Mouse (Mus musculus) intestine, postnatal 0 days (tissue): ENCODE data around the gene Ptchd3. TPM values are rescaled to one million over a fixed set of nuclear protein-coding genes. Genes with fewer than 3 reads are reported as not detected.

Source experiments
- ATAC-seq: fragments of 200-750 bp; cut with Nextera tagmentation; 2 replicates; pipeline ENCODE4 v1.8.0; 2017; ENCODE audit warnings: mild to moderate bottlenecking, moderate TSS enrichment, moderate library complexity
- H3K27ac ChIP-seq: fragments of 300-500 bp; sonication (generic); 2 replicates; pipeline ENCODE4 v1.5.1; 2014; ENCODE audit warnings: mild to moderate bottlenecking, low read depth, low read length, moderate library complexity
- H3K27me3 ChIP-seq: fragments of 300-500 bp; sonication (generic); replicated peaks from 2 replicates; pipeline ENCODE4 v1.6.1; 2014; ENCODE audit warnings: low read length, mixed read lengths; ENCODE audit not compliant: control insufficient read depth, insufficient read depth
- H3K36me3 ChIP-seq: fragments of 300-500 bp; sonication (generic); 2 replicates; pipeline ENCODE4 v1.6.1; 2014; ENCODE audit warnings: mild to moderate bottlenecking, moderate library complexity; ENCODE audit not compliant: control insufficient read depth, insufficient read depth
- H3K4me1 ChIP-seq: fragments of 300-500 bp; sonication (generic); replicated peaks from 2 replicates; pipeline ENCODE4 v1.6.1; 2014; ENCODE audit warnings: antibody characterized with exemption, low read length, mixed read lengths; ENCODE audit not compliant: control insufficient read depth, insufficient read depth
- H3K4me2 ChIP-seq: fragments of 300-500 bp; sonication (generic); replicated peaks from 2 replicates; pipeline ENCODE4 v1.6.1; 2014; ENCODE audit warnings: low read depth, mild to moderate bottlenecking, moderate library complexity
- H3K4me3 ChIP-seq: fragments of 300-500 bp; sonication (generic); 2 replicates; pipeline ENCODE4 v1.5.1; 2014; ENCODE audit warnings: low read depth, low read length
- H3K9ac ChIP-seq: fragments of 300-500 bp; sonication (generic); 2 replicates; pipeline ENCODE4 v1.6.1; 2014; ENCODE audit warnings: mild to moderate bottlenecking, low read depth, low read length
- H3K9me3 ChIP-seq: fragments of 300-500 bp; sonication (generic); 2 replicates; pipeline ENCODE4 v1.6.1; 2016; ENCODE audit warnings: mixed run types; ENCODE audit not compliant: control insufficient read depth
- CTCF ChIP-seq: sonication (generic); IDR thresholded peaks from 2 replicates; pipeline ENCODE4 v1.5.1; 2016; ENCODE audit warnings: low read depth, mild to moderate bottlenecking, control low read depth, antibody characterized with exemption, moderate library complexity
- WGBS: fragments of 180-500 bp; shearing (Covaris S2); extraction: QIAGEN DNeasy Blood & Tissue Kit; methylation state at CpG from one replicate; pipeline ENCODE4 v1.1.7; 2014; 5-methylcytosine and 5-hydroxymethylcytosine counted together
- polyA plus RNA-seq: library from polyadenylated mRNA; unstranded; fragments of >200 nt; fragmentation: Nextera tagmentation; extraction: Ambion mirVana; gene quantifications from 2 replicates; pipeline ENCODE4 v1.2.1, GENCODE M21; 2015

Ptchd3 gene
- polyA plus RNA-seq, 1 experiment from 2014 or later: not detected

GRCm38 (mm10) chr11:121793530-121793929 is 36.5 kb upstream of the Ptchd3 start:
- no peak overlapping the region for H3K27ac ChIP-seq
- ATAC-seq: no peak
- H3K27me3 ChIP-seq: no peaks in the 10 kb centered on the region
- H3K4me1 ChIP-seq: peaks cover 13% of the 10 kb centered on the region
- H3K4me3 ChIP-seq: no peak overlapping the region
- H3K36me3 ChIP-seq: no peaks in the 10 kb centered on the region
- no peaks in the 10 kb centered on the region for H3K9me3 ChIP-seq
- 84% methylated on average over 3 of the region's 3 CpGs for WGBS
- TF ChIP-seq CTCF: no peak
- no peak overlapping the region for H3K9ac ChIP-seq
- H3K4me2 ChIP-seq: no peak overlapping the region

GRCm38 (mm10) chr11:121794186-121794585 is 35.9 kb upstream of the Ptchd3 start:
- H3K9ac ChIP-seq: no peak overlapping the region
- H3K4me1 ChIP-seq: peaks cover 18% of the 10 kb centered on the region
- no peak for TF ChIP-seq CTCF
- no peaks in the 10 kb centered on the region for H3K9me3 ChIP-seq
- H3K4me3 ChIP-seq: no peak overlapping the region
- no peak overlapping the region for H3K4me2 ChIP-seq
- ATAC-seq: no peak
- H3K27me3 ChIP-seq: no peaks in the 10 kb centered on the region
- no peak overlapping the region for H3K27ac ChIP-seq
- WGBS: 56% methylated on average over 3 of the region's 3 CpGs
- H3K36me3 ChIP-seq: no peaks in the 10 kb centered on the region

GRCm38 (mm10) chr11:121794591-121795199 is 35.4 kb upstream of the Ptchd3 start:
- Histone ChIP-seq H3K27me3 (no peaks in the 10 kb centered on the region), H3K4me1 (peaks cover 18% of the 10 kb centered on the region), H3K9me3 (no peaks in the 10 kb centered on the region), H3K4me2 (no peak overlapping the region), H3K4me3 (no peak overlapping the region), H3K27ac (no peak overlapping the region; the same call in 1 of the 2 replicates), H3K36me3 (no peaks in the 10 kb centered on the region), H3K9ac (no peak overlapping the region)
- no peak for ATAC-seq
- no peak for TF ChIP-seq CTCF
- 39% methylated on average over 6 of the region's 6 CpGs for WGBS

GRCm38 (mm10) chr11:121795978-121796377 is 34.1 kb upstream of the Ptchd3 start:
- no peak for TF ChIP-seq CTCF
- H3K4me3 ChIP-seq: no peak overlapping the region
- WGBS: 72% methylated on average over 2 of the region's 2 CpGs
- no peaks in the 10 kb centered on the region for H3K27me3 ChIP-seq
- no peak overlapping the region for H3K9ac ChIP-seq
- peak; percentile 64 for ATAC-seq
- no peak overlapping the region for H3K27ac ChIP-seq
- H3K9me3 ChIP-seq: no peaks in the 10 kb centered on the region
- peaks cover 18% of the 10 kb centered on the region for H3K4me1 ChIP-seq
- no peaks in the 10 kb centered on the region for H3K36me3 ChIP-seq
- no peak overlapping the region for H3K4me2 ChIP-seq

GRCm38 (mm10) chr11:121798591-121798990 is 31.5 kb upstream of the Ptchd3 start:
- peak overlapping the region; percentile 37; the same call in 1 of the 2 replicates for H3K27ac ChIP-seq
- no peaks in the 10 kb centered on the region for H3K27me3 ChIP-seq
- H3K9me3 ChIP-seq: no peaks in the 10 kb centered on the region
- H3K36me3 ChIP-seq: no peaks in the 10 kb centered on the region
- H3K4me3 ChIP-seq: no peak overlapping the region
- WGBS: 43% methylated on average over 2 of the region's 2 CpGs
- peak; percentile 80 for ATAC-seq
- TF ChIP-seq CTCF: no peak
- no peak overlapping the region for H3K4me2 ChIP-seq
- H3K9ac ChIP-seq: no peak overlapping the region
- H3K4me1 ChIP-seq: peaks cover 18% of the 10 kb centered on the region

- peak; percentile 62 for ATAC-seq
- H3K4me2 ChIP-seq: no peak overlapping the region
- no peaks in the 10 kb centered on the region for H3K27me3 ChIP-seq
- no peak overlapping the region for H3K4me3 ChIP-seq
- 70% methylated on average over 4 of the region's 4 CpGs for WGBS
- peaks cover 18% of the 10 kb centered on the region for H3K4me1 ChIP-seq
- no peaks in the 10 kb centered on the region for H3K9me3 ChIP-seq
- H3K36me3 ChIP-seq: no peaks in the 10 kb centered on the region
- TF ChIP-seq CTCF: no peak
- H3K9ac ChIP-seq: no peak overlapping the region
- no peak overlapping the region; the same call in 1 of the 2 replicates for H3K27ac ChIP-seq
Measured at GRCm38 (mm10) chr11:121799746-121800299, 30.2 kb upstream of the Ptchd3 start.
